Mouse (Mus musculus) kidney, adult 2 months (tissue): ENCODE results near the gene Timm50.

ENCODE experiments used
- CTCF ChIP-seq: fragments of 200-500 bp; conservative IDR thresholded peaks from 2 replicates; pipeline ENCODE4 v1.5.1; 2011; ENCODE audit warnings: low read depth, mild to moderate bottlenecking, control low read depth, low read length, moderate library complexity, mixed read lengths; ENCODE audit not compliant: insufficient read depth, insufficient read length
- POLR2A ChIP-seq: fragments of 200-500 bp; IDR thresholded peaks from one replicate; pipeline ENCODE4 v1.6.1; 2011; ENCODE audit warnings: low read depth, low read length, control low read depth

- no peak for TF ChIP-seq CTCF
- TF ChIP-seq POLR2A: no peak
Measured at GRCm38 (mm10) chr7:28265391-28265790, 46.5 kb downstream of the Timm50 start.
